Mouse (Mus musculus) intestine, postnatal 0 days (tissue): ENCODE measurements around the gene Flot1. TPM values are rescaled to one million over a fixed set of nuclear protein-coding genes. Genes with fewer than 3 reads are reported as not detected.

Experiments
- ATAC-seq: fragments of 200-750 bp; cut with Nextera tagmentation; 2 replicates; pipeline ENCODE4 v1.8.0; 2017; ENCODE audit warnings: mild to moderate bottlenecking, moderate TSS enrichment, moderate library complexity
- H3K27ac ChIP-seq: fragments of 300-500 bp; sonication (generic); 2 replicates; pipeline ENCODE4 v1.5.1; 2014; ENCODE audit warnings: mild to moderate bottlenecking, low read depth, low read length, moderate library complexity
- H3K27me3 ChIP-seq: fragments of 300-500 bp; sonication (generic); replicated peaks from 2 replicates; pipeline ENCODE4 v1.6.1; 2014; ENCODE audit warnings: low read length, mixed read lengths; ENCODE audit not compliant: control insufficient read depth, insufficient read depth
- H3K36me3 ChIP-seq: fragments of 300-500 bp; sonication (generic); 2 replicates; pipeline ENCODE4 v1.6.1; 2014; ENCODE audit warnings: mild to moderate bottlenecking, moderate library complexity; ENCODE audit not compliant: control insufficient read depth, insufficient read depth
- H3K4me1 ChIP-seq: fragments of 300-500 bp; sonication (generic); replicated peaks from 2 replicates; pipeline ENCODE4 v1.6.1; 2014; ENCODE audit warnings: antibody characterized with exemption, low read length, mixed read lengths; ENCODE audit not compliant: control insufficient read depth, insufficient read depth
- H3K4me2 ChIP-seq: fragments of 300-500 bp; sonication (generic); replicated peaks from 2 replicates; pipeline ENCODE4 v1.6.1; 2014; ENCODE audit warnings: low read depth, mild to moderate bottlenecking, moderate library complexity
- H3K4me3 ChIP-seq: fragments of 300-500 bp; sonication (generic); 2 replicates; pipeline ENCODE4 v1.5.1; 2014; ENCODE audit warnings: low read depth, low read length
- H3K9ac ChIP-seq: fragments of 300-500 bp; sonication (generic); 2 replicates; pipeline ENCODE4 v1.6.1; 2014; ENCODE audit warnings: mild to moderate bottlenecking, low read depth, low read length
- H3K9me3 ChIP-seq: fragments of 300-500 bp; sonication (generic); 2 replicates; pipeline ENCODE4 v1.6.1; 2016; ENCODE audit warnings: mixed run types; ENCODE audit not compliant: control insufficient read depth
- CTCF ChIP-seq: sonication (generic); IDR thresholded peaks from 2 replicates; pipeline ENCODE4 v1.5.1; 2016; ENCODE audit warnings: low read depth, mild to moderate bottlenecking, control low read depth, antibody characterized with exemption, moderate library complexity
- WGBS: fragments of 180-500 bp; shearing (Covaris S2); extraction: QIAGEN DNeasy Blood & Tissue Kit; methylation state at CpG from one replicate; pipeline ENCODE4 v1.1.7; 2014; 5-methylcytosine and 5-hydroxymethylcytosine counted together
- polyA plus RNA-seq: library from polyadenylated mRNA; unstranded; fragments of >200 nt; fragmentation: Nextera tagmentation; extraction: Ambion mirVana; gene quantifications from 2 replicates; pipeline ENCODE4 v1.2.1, GENCODE M21; 2015

Flot1 gene
- polyA plus RNA-seq, 1 experiment from 2014 or later: 56.4 TPM

DNA sequence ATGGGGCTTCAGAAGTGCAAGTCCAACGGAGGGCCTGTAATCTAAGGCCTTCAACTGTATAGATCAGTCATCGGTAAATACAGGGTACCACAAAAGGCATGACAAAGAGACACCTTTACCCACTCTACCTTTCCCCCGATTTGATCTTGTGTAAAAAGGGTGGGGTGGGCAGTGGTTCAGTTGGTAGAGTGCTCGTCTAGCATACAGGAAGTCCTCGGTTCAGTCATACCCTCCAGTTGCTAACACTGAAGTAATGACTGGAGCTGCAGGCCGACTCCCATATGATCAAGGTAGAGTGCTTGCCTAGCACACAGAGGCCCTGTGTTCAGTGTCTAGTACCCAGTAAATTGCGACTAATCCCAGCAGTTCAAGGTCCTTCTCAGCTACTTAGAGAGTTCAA, 9.4 kb upstream of the Flot1 start:
- H3K4me1 ChIP-seq: peaks cover 9% of the 10 kb centered on the region
- H3K27me3 ChIP-seq: no peaks in the 10 kb centered on the region
- ATAC-seq: no peak
- H3K4me3 ChIP-seq: no peak overlapping the region
- H3K9ac ChIP-seq: no peak overlapping the region
- H3K27ac ChIP-seq: peak overlapping the region; percentile 41; the same call in 1 of the 2 replicates
- no peaks in the 10 kb centered on the region for H3K9me3 ChIP-seq
- WGBS: 48% methylated on average over 7 of the region's 7 CpGs
- no peak for TF ChIP-seq CTCF
- H3K4me2 ChIP-seq: no peak overlapping the region
- H3K36me3 ChIP-seq: no peaks in the 10 kb centered on the region

DNA sequence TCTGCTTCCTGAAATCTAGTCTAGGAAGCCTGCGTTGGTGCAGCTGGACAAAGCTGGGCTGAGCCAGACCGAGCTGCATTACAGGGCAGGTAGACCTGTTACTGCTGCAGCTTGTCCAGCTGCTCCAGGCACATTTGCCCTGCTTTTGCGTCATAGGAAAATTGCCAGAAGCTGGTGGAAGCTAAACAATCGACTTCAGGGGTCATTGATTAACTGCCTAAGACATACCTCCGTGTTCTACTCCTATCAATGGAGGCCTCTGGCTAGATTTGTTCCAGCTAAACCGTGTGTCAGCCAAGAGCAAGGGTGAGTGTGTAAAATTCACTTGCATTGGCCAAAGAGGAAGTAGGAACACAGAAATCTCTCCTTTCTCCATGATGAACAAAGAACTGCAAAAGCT, 8.4 kb upstream of the Flot1 start:
- ATAC-seq: peak; percentile 55
- 15% methylated on average over 6 of the region's 6 CpGs for WGBS
- Histone ChIP-seq H3K4me2 (no peak overlapping the region), H3K27ac (peak overlapping the region; percentile 57), H3K27me3 (no peaks in the 10 kb centered on the region), H3K4me1 (peaks cover 9% of the 10 kb centered on the region), H3K9ac (no peak overlapping the region), H3K9me3 (no peaks in the 10 kb centered on the region), H3K4me3 (no peak overlapping the region), H3K36me3 (no peaks in the 10 kb centered on the region)
- no peak for TF ChIP-seq CTCF

DNA sequence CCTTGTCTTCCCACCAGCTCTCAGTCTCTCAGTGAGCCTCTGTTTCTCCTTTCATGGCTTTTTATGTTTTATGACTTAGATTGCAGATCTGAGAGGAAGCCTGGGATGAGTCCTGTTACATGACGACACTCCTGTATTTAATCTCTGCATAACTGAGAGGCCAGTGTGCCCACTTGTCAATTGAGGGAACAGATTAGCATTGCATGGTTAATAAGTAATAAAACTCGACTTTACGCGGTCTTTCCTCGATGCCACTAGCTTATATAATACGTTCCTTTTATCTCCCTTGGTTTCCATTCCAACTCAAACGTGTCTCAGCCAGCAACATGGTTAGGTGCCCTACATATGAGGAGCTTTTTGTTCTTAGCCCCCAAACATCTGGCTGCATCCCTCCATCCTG, 7.2 kb upstream of the Flot1 start:
- 30% methylated on average over 7 of the region's 7 CpGs for WGBS
- TF ChIP-seq CTCF: no peak
- H3K9me3 ChIP-seq: no peaks in the 10 kb centered on the region
- H3K4me3 ChIP-seq: no peak overlapping the region
- H3K27me3 ChIP-seq: no peaks in the 10 kb centered on the region
- no peak overlapping the region for H3K9ac ChIP-seq
- H3K4me1 ChIP-seq: peaks cover 9% of the 10 kb centered on the region
- no peaks in the 10 kb centered on the region for H3K36me3 ChIP-seq
- H3K27ac ChIP-seq: no peak overlapping the region; the same call in 1 of the 2 replicates
- 0 out of 2 replicates have a peak, but pooled peaks have one; percentile 23 for ATAC-seq
- H3K4me2 ChIP-seq: peak overlapping the region; percentile 18; the same call in 1 of the 2 replicates

DNA sequence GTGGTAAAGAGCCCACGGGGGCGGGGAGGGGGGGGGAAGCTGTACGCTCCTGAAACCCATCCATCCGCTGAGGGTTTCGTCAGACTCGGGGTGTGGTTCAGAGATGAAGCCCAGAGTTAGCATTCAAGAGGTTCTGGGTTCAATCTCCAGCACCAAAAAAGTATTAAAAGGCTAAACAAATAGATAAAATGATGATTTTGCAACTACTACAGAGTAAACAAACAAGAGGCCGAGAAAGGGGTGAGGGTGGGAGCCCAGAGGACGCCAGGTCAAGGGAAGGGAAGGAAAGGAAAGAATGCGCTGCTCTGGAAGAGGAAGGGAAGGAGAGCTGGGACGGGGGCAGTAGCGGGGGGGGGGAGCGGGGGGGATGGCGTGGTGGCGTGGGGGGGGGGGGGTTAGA, 6.3 kb upstream of the Flot1 start:
- H3K36me3 ChIP-seq: no peaks in the 10 kb centered on the region
- H3K4me1 ChIP-seq: peaks cover 9% of the 10 kb centered on the region
- WGBS: 59% methylated on average over 10 of the region's 14 CpGs
- no peak overlapping the region for H3K9ac ChIP-seq
- no peaks in the 10 kb centered on the region for H3K27me3 ChIP-seq
- ATAC-seq: no peak
- no peak overlapping the region for H3K4me2 ChIP-seq
- TF ChIP-seq CTCF: no peak
- H3K9me3 ChIP-seq: no peaks in the 10 kb centered on the region
- no peak overlapping the region for H3K4me3 ChIP-seq
- H3K27ac ChIP-seq: no peak overlapping the region; the same call in 1 of the 2 replicates

DNA sequence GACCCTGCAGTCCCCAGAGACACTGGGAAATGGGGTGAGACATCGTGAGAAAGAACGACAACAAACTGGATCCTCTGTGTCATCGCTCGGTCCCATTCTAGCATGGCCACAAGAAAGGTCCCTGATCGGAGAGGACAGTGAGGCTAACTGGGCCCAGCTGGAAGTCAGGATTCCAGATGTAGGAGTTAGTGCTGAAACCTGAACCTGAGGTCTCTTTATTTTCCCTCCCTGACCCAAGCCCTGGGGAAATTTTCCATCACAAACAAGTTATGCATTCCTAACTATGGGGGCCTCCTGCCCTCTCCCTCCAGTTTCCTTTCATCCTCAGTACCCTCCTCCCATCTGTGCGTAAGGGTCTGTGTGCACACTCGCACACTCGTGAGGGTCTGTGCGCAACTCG, 5.8 kb upstream of the Flot1 start:
- no peaks in the 10 kb centered on the region for H3K36me3 ChIP-seq
- TF ChIP-seq CTCF: no peak
- H3K4me3 ChIP-seq: no peak overlapping the region
- ATAC-seq: no peak
- H3K27ac ChIP-seq: no peak overlapping the region
- H3K27me3 ChIP-seq: no peaks in the 10 kb centered on the region
- H3K9me3 ChIP-seq: no peaks in the 10 kb centered on the region
- WGBS: 77% methylated on average over 10 of the region's 10 CpGs
- H3K4me2 ChIP-seq: no peak overlapping the region
- H3K4me1 ChIP-seq: peaks cover 9% of the 10 kb centered on the region
- no peak overlapping the region for H3K9ac ChIP-seq

DNA sequence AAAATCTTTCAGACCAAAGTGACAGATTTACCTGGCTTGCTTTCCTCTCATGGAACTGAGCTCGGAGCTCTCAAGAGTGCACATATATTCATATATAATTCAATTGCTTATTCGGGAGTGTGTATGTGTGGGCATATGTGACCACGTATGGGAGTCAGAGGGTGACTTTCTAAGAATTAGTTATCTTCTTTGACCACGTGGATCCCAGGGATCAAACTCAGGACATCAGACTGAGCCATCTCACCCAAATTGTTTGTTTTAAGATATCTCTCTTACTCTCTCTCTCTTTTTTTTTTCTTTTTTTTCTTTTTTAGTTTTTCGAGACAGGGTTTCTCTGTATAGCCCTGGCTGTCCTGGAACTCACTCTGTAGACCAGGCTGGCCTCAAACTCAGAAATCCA, 2.9 kb upstream of the Flot1 start:
- 79% methylated on average over 5 of the region's 5 CpGs for WGBS

More for the DNA sequence above, 2.9 kb upstream of the Flot1 start:
- Histone ChIP-seq H3K27ac (no peak overlapping the region), H3K9me3 (no peaks in the 10 kb centered on the region), H3K36me3 (no peaks in the 10 kb centered on the region), H3K9ac (no peak overlapping the region), H3K4me2 (no peak overlapping the region), H3K4me1 (peaks cover 3% of the 10 kb centered on the region; the same call in 1 of the 2 replicates), H3K27me3 (no peaks in the 10 kb centered on the region), H3K4me3 (no peak overlapping the region)
- TF ChIP-seq CTCF: no peak
- no peak for ATAC-seq
